Mouse (Mus musculus) mammary gland, adult 2 months (tissue): ENCODE results near the gene Arl16. TPM values are rescaled to one million over a fixed set of nuclear protein-coding genes. Genes with fewer than 3 reads are reported as not detected.

Source experiments
- polyA plus RNA-seq: library from polyadenylated mRNA; depleted of rRNA; stranded (reverse); fragments of >200 nt; gene quantifications from 2 replicates; pipeline ENCODE4 v1.2.3, GENCODE M21; 2012; ENCODE audit warnings: low replicate concordance; rRNA removed

The Arl16 gene
- polyA plus RNA-seq: 23.2 and 25.3 TPM in 2 replicates

GRCm38 (mm10) chr11:120467051-120467735, at the start of gene Arl16:
Arl16 (minus strand) TSS chr11:120467607.

GRCm38 (mm10) chr11:120491317-120492023, 24.1 kb upstream of the Arl16 start, which contains the start of gene Slc25a10:
Slc25a10 (plus strand) TSS chr11:120491840.

GRCm38 (mm10) chr11:120484265-120484981, 17.0 kb upstream of the Arl16 start, which contains the start of gene Mrpl12:
Mrpl12 (plus strand) TSS chr11:120484613.

GRCm38 (mm10) chr11:120457772-120458751, 9.3 kb downstream of the Arl16 start, which contains the start of the genes Oxld1 and Ccdc137:
Oxld1 (minus strand) TSS chr11:120458068.
Ccdc137 (plus strand) TSS chr11:120458115.

GRCm38 (mm10) chr11:120453306-120453705, 14.1 kb downstream of the Arl16 start, which contains the start of gene Pde6g:
Pde6g (minus strand) TSS chr11:120453500.

GRCm38 (mm10) chr11:120442344-120442743, 25.1 kb downstream of the Arl16 start, which contains the start of gene Tspan10:
Tspan10 (plus strand) TSS chr11:120442644.

GRCm38 (mm10) chr11:120437152-120437856, 30.1 kb downstream of the Arl16 start, which contains the start of gene Nploc4:
Nploc4 (minus strand) TSS chr11:120437708.

Other genes starting within 250 kb of the Arl16 start
- 8.7 and 13.2 TPM in 2 replicates for gene Bahcc1, start 234.7 kb downstream of the Arl16 start, polyA plus RNA-seq
- gene Actg1, start 119.1 kb downstream of the Arl16 start, polyA plus RNA-seq: 880 and 1,219 TPM in 2 replicates
- 0.07 and 0.10 TPM in 2 replicates for gene Fscn2, start 106.1 kb downstream of the Arl16 start, polyA plus RNA-seq
- gene Faap100, start 88.8 kb downstream of the Arl16 start, polyA plus RNA-seq: 47.6 and 79.8 TPM in 2 replicates
- gene Nploc4, start 29.9 kb downstream of the Arl16 start, polyA plus RNA-seq: 67.9 and 103 TPM in 2 replicates
- gene Tspan10, start 25.0 kb downstream of the Arl16 start, polyA plus RNA-seq: 3.3 and 5.9 TPM in 2 replicates
- 0.43 and 2.0 TPM in 2 replicates for gene Pde6g, start 14.1 kb downstream of the Arl16 start, polyA plus RNA-seq
- 37.1 and 39.9 TPM in 2 replicates for gene Oxld1, start 9.5 kb downstream of the Arl16 start, polyA plus RNA-seq
- 12.1 and 23.9 TPM in 2 replicates for gene Ccdc137, start 9.5 kb downstream of the Arl16 start, polyA plus RNA-seq
- 84.8 and 162 TPM in 2 replicates for gene Mrpl12, start 17.0 kb upstream of the Arl16 start, polyA plus RNA-seq
- 769 and 1,138 TPM in 2 replicates for gene Slc25a10, start 24.2 kb upstream of the Arl16 start, polyA plus RNA-seq
- 0.96 and 2.7 TPM in 2 replicates for gene Gcgr, start 63.1 kb upstream of the Arl16 start, polyA plus RNA-seq
- gene Mcrip1, start 82.1 kb upstream of the Arl16 start, polyA plus RNA-seq: 142 and 150 TPM in 2 replicates
- gene Ppp1r27, start 83.5 kb upstream of the Arl16 start, polyA plus RNA-seq: 143 TPM in 1 of 2 replicates, not detected in the other
- gene P4hb, start 105.6 kb upstream of the Arl16 start, polyA plus RNA-seq: 141 and 220 TPM in 2 replicates
- gene Arhgdia, start 114.0 kb upstream of the Arl16 start, polyA plus RNA-seq: 741 and 971 TPM in 2 replicates
- 11.0 and 20.7 TPM in 2 replicates for gene Alyref, start 130.8 kb upstream of the Arl16 start, polyA plus RNA-seq
- gene Anapc11, start 130.8 kb upstream of the Arl16 start, polyA plus RNA-seq: 122 and 159 TPM in 2 replicates
- gene Npb, start 140.9 kb upstream of the Arl16 start, polyA plus RNA-seq: 1.7 and 5.2 TPM in 2 replicates
- 242 and 269 TPM in 2 replicates for gene Pcyt2, start 150.3 kb upstream of the Arl16 start, polyA plus RNA-seq
- gene Sirt7, start 157.6 kb upstream of the Arl16 start, polyA plus RNA-seq: 77.0 and 95.0 TPM in 2 replicates
- gene Mafg, start 166.0 kb upstream of the Arl16 start, polyA plus RNA-seq: 45.1 and 52.6 TPM in 2 replicates
- gene Pycr1, start 176.2 kb upstream of the Arl16 start, polyA plus RNA-seq: 11.2 and 12.4 TPM in 2 replicates
- 0.44 and 29.6 TPM in 2 replicates for gene Myadml2, start 180.6 kb upstream of the Arl16 start, polyA plus RNA-seq
- 0.22 and 0.60 TPM in 2 replicates for gene Notum, start 193.6 kb upstream of the Arl16 start, polyA plus RNA-seq
- 94.3 and 126 TPM in 2 replicates for gene Aspscr1, start 205.4 kb upstream of the Arl16 start, polyA plus RNA-seq
- gene Cenpx, start 246.1 kb upstream of the Arl16 start, polyA plus RNA-seq: 90.7 and 105 TPM in 2 replicates
- 27.1 and 30.3 TPM in 2 replicates for gene Lrrc45, start 246.3 kb upstream of the Arl16 start, polyA plus RNA-seq